Mouse (Mus musculus) embryo, embryonic 10 days (tissue): ENCODE measurements around the gene Myl12a.
A peak's percentile ranks its signal among the peaks of the same experiment; 100 is the strongest.

Source experiments
- DNase-seq: peaks from one replicate; pipeline ENCODE4 v3.0.0-alpha.2; 2015; ENCODE audit warnings: low spot score

Gene Myl12a

DNA sequence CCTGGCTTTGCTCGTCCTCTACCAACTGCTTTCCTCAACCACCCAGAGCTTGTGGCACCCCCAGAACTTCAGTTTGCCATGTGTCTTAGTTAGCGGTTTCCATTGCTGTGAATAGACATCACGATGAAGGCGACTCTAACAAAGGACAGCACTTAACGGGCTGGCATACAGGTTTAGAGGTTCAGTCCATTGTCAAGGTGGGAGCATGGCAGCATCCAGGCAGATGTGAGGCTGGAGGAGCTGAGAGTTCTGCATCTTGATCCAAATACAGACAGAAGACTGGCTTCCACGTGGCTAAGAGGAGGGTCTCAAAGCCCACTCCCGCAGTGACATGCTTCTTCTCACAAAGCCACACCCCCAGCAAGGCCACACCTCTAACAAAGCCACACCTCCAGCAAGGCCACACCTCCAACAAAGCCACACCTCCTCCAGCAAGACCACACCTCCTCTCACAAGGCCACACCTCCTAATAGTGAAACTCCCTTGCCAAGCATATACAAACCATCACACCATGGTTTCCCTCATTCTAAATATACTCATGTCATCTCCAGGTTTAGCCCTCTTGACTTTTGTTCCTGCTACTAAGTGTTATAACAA is 8.1 kb upstream of the Myl12a start:
- DNase-seq, result no peak

DNA sequence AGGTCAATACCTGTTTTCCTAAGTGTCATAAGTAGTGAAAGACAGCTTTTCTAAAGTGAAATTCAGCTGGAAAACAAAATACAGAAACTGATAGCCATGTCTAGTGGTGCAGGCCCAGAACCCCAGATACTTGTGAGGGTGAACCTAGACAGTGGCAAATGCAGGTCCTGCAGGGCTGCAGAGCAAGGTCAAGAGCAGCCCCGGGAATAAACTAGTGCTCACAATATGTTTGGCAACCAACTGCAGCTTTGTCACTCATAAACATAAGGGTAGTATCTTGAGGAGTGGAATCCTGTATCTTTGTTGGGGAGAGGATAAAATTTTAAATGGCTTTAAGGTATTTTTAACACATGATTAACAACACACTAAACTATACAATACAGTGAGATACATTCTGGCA is 7.1 kb upstream of the Myl12a start:
- no peak for DNase-seq

DNA sequence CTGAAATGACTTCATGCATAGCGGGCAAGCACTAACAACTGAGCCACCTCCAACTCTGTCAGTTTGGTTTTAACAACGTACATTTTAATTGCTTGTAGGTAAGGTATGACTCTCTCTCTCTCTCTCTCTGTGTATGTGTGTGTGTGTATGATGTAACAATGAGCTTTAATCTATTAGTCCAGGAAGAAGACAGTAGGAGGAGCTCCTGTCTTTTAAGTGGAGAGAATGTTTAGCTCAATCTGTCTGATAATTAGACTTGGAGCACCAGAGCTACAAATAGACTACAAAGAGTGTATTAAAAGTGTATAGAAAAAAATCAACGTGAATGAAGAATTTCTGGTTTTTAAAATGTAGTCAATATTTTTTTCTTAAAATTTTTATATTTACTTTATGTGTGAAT is 6.0 kb upstream of the Myl12a start:
- DNase-seq, result no peak

DNA sequence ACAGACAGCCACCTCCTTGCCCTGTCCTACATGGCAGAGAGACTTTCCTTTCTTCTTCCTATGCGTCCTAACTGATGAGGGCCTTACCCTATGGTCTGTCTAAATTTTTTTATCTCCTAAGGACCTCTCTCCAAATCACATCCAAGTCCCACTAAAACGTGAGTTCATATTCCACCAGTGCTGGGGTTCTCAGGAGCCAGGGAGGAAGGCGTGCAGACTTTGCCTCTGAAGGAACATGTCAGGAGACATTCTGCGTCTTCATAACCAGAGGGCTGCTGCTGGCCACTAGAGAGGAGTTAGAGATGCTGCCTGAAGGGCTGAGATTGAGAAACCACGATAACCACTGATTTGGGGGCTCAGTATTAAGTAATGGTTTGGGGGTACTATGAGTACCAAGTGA is 4.3 kb upstream of the Myl12a start:
- no peak for DNase-seq

DNA sequence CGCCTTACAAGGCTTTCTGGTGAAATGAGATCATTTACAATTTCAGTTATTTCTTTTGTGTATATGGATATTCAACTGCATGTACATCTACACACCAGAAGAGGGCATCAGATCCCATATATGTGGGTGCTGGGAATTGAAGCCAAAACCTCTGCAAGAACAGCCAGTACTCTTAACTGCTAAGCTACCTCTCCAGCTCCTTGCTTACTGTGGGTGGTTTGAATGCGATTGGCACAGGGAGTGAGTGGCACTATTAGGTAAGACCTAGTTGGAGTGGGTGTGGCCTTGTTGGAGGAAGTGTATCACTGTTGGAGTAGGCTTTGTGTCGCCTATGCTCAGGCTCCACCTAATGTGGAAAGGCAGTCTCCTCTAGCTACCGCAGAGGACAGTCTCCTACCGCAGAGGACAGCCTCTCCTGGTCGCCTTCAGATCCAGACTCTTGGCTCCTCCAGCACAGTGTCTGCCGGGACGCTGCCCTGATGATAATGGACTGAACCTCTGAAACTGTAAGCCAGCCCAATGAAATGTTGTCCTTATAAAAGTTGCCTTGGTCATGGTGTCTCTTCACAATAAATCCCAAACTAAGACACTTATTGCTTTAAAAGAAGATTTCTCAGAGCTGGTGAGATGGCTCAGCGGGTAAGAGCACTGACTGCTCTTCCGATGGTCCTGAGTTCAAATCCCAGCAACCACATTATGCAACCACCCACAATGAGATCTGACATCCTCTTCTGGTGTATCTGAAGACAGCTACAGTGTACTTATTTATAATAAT is 1.7 kb upstream of the Myl12a start:
- DNase-seq, result no peak

DNA sequence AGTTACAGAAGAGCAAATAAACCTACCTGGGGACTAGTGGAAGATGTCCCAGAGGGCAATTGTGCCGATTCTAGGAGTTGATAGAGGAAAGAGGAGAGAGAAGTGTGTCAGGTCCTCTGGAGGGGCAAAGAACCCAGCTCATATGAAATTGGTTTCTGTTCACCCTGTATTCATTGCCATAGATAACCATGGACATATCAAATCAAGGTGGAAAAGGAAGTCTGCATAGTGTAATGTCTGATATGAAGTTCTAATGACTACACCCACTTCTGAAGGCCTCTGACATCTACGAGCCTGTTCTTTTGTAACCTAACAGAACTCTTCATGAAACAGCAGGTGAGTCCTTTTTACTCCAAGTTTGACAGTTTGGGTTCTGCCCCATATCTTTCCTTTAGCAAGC is 1.0 kb upstream of the Myl12a start:
- DNase-seq, result no peak

DNA sequence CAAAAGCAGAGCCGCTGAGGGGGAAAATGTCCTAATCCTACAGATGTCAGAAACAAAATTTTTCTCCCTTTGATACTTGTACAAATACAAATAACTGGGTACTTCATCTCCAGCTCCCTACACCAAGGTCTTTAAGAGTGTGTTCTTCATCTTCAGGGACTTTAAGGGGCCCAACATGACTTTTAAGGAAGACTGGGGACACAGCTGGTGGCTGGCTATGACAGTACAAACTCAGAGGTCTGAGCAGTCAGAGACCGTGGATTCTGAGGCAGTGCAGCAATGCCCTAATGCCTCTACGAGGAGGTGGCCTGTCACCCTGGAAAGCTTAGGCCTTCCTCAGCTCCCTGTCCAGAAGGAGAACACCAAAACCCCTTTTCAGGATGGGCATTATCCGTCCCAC is 434 bp upstream of the Myl12a start:
- no peak for DNase-seq

DNA sequence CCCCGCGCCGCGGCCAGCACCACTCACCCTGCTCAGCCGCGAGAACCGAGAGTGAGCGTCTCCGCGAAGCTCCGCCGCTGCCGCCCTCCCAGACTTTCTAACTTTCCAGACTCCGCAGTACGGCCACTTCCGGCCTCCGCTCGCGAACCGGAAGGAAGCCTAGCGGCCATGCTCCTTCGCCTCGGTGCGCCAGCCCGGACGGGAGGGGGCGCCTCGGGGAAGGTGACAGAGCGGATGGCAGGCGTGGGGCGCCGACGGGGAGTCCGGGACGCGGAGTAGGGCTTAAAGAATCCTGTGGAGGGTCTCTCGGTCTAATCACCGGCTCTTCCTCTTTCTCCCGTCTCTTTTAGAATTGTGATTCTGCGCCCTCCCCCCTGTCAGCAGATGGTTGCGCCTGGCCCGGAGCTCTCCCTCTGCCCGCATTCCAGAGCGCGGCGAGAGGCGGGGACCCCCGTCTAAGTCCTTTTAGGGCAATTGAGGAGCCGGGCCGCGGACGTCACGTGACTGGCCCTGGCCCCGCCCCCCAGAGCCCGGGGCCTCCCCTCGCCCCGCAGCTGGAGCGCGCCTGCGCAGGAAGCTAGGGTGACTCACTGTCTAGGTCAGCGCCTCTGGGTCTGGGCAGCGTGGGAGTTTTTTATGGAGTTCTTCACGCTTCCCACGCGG is 466 bp downstream of the Myl12a start, which contains the start of gene Myom1:
Gene Myom1, plus strand, starts transcription at position 553 of the 663 bp plus-strand sequence.
- DNase-seq, result peak; percentile 95

DNA sequence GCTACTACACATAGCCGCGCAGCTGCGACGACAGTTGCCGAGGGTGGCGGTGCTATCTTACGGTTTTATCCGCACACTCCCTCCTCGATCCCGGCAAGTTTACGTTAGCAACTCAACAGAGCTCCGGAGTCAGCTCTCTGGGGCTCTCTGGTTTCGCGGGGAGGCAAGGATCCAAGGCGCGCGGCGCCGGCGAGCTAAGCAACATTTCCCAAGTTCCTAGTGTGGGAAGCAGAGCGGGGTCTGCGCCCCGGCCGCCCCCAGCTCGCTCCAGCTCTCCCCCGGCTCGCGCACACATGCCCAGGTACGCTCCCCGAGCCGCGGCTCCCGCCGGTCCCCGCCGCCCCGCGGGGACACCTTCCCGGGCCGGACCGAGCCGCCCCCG is 988 bp downstream of the Myl12a start:
- DNase-seq, result peak; percentile 64

DNA sequence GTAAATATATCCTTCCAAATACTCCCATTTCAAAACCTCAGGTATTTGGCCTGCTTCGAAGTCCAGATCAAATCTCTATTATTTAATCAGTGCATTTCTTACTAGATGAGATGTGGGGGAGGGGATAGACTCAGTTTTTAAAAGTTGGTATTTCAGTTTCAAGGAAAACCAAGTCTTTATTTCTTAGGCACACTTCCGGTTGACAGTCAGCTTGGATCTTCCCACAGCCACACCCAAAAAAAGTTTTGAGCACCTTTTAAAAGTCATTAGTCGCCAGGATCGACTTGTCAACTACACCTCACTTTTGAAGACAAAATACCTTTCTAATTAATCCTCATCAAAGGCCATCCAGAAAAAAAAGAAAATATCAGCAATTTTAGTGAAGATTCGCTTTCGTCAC is 1.6 kb downstream of the Myl12a start:
- DNase-seq, result no peak

DNA sequence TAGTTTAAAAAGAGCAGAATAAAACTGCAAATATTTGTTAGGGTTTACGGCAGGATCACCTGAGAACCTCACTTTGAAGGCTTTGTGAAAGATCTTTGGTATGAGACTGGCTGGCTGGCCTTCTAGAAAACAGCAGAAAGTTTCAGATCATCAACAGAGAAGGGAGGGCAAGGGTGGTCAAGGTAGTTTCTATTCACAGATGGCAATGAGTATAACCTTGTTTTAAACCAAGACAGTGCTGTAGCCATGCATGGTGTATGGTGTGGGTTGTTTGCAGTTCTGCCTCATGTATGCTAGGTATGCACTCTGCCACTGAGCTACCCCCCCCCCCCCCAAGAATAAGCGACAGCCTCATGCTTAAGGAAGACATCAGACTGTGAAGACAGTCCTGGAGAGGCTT is 2.4 kb downstream of the Myl12a start:
- DNase-seq, result no peak

DNA sequence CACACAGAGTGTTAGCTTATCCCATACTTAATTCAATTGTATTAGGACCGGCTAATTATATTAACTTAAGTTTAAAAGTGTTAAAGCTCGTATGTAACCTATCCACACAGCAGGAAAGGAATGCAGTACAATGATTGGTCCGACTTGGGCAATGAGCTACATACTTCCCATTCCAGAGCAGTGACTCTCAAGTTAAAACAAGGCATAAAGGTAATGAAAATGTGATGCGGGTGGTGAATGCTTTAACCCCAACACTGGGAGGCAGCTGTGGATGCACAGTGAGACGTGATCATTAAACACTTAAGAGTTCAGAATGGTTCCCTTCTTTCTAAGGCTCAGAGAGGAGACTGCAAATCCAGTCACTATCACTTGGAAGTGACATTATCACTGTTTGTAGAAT is 3.5 kb downstream of the Myl12a start:
- DNase-seq, result no peak

DNA sequence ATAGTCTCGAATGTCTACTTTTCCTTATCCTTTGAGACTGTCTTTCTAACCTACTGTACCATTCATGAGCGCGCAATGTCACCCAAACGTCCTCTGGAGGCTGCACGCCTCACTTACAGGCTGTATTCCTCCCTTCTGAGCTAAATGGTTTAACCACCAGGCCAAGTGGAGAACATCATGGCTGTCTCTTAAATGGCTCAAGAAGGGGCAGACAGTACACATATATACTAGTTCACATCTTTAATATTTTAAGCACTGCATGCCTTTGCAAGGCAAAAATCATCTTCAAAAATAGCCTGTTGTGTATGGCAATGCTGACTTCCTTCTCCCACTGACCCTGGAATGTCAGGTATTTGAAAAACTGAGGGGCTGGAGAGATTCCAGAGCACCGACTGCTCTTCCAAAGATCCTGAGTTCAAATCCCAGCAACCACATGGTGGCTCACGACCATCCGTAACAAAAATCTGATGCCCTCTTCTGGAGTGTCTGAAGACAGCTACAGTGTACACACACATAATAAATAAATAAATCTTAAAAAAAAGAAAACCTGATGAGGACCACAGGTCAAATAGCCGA is 4.2 kb downstream of the Myl12a start:
- no peak for DNase-seq

DNA sequence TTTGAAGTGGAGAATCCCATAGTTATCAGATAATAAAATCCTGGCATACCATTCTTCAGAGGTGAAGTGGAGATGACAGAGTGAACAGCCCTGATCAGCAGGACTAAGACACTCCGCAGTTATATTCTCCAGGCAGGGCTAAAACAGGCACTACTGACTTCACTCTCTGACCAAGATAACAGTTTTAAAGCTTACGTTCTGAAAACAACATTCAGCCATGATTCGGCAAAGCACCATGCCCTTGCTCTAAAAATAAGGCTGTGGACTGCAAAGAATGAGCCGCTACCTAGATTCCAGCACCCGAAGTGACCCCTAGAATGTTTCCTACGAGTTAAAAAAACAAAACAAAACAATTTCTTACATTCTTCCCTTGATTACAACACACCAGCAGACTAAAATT is 4.8 kb downstream of the Myl12a start:
- DNase-seq, result no peak

DNA sequence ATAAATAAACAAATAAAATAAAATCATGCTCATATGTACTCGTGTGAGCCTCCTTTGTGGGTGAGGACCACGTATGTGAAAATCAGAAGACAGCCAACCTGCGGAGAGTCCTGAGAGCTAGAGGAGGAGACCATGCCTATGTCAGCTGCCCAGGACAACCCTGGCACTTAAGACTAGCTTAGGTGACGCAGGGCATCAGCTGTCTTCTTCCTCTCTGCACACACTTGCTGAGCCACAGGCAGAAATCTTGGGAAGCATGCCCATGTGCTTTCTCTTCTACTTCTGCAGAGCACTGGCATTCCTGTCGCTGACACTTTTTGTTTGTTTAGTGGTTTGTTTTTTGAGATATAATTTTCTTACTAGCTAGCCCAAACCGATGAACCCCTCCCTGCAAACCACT is 7.1 kb downstream of the Myl12a start:
- DNase-seq, result no peak

DNA sequence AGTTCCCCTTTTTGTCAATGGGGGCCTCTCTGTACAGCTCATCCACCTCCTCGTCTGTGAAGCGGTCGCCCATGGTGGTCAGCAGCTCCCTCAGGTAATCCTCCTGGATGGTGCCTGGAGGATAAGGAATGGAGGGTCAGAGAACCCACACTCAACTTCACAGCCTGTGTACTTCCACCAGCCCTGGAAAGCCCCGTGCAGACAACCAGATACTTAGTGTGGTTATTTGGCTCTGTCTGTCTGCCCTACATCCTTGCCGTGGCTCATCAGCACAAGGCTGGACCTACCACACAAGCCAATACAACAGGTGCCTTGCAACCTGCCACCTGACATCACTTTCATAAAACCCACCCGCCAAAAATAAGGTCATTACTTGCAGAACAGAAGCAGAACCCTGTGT is 8.0 kb downstream of the Myl12a start:
- no peak for DNase-seq

DNA sequence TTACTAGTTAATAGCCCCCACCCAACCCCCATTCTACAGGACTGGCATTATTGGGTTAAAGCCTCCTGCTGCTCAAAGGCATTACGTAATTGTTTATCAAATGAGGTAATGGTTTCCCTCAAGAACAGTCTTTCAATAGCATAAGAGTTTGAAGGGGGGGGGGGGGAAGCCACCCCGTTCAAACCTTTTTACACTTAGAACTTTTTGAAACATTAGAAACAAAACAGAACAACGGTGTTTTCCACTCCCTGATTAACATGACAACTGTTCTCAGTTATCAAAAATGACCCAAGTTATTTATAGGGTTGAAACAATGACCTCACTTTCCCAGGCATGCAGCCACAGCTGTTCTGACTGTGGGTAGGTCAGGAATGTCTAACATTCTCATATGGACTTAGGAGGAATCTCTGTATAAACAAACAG is 9.3 kb downstream of the Myl12a start:
- no peak for DNase-seq

DNA sequence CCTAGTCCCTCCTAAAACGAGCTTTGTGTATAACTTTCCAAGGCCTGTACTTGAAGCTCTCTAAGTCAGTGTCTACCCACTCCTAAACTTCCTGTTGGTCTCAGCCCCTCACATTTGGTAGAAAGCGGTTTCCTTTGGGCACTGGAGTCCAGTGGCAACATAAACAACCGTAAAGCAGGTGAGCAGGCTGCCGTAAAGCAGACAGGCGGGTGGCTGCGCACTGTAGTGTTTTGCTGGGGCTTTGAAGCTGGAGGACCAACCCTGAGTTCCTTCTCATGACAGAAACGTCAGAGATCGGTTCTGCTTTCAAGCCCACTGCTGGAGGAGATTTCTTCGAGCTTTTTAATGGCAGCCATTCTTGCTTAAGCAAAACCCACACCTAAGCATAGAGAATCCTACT is 10.0 kb downstream of the Myl12a start:
- DNase-seq, result no peak

DNA sequence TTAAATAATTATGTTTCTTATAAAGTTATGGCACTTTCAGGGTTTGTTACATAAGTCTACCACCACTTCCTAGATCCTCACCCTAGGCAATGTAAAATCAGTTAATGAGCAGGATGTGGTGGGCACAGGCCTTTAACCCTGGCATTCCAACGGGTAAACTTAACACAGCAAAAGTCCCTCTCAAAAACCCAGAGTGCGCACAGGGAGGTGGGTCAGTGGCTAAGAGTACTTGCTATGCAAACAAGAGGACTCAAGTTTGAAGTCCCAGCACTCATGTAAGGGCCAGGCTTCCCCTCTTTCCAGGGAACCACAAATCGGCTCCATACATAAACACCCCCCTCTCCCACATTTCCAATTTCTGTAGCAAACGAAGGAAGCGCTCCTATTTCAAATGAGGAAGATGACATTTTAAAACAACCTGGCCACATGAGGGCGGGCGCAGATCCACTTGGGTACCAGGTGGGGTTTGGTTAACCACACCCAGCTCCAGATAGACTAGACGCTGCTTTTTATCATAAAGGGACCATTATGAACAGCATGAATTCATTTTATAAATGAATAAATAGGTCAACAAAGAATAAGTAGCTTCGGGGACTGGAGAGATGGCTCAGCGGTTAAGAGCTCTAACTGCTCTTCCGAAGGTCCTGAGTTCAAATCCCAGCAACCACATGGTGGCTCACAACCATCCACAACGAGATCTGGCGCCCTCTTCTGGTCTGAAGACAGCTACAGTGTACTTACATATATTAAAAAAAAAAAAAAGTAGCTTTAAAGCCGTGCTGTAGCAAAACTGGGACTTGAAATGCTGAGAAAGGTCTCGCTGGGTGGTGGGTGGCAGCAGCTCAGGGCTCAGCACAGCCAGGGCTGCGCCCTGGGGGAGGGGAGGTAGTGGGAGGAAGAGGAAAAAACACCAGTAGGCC is 10.7 kb downstream of the Myl12a start:
- DNase-seq, result peak; percentile 67

DNA sequence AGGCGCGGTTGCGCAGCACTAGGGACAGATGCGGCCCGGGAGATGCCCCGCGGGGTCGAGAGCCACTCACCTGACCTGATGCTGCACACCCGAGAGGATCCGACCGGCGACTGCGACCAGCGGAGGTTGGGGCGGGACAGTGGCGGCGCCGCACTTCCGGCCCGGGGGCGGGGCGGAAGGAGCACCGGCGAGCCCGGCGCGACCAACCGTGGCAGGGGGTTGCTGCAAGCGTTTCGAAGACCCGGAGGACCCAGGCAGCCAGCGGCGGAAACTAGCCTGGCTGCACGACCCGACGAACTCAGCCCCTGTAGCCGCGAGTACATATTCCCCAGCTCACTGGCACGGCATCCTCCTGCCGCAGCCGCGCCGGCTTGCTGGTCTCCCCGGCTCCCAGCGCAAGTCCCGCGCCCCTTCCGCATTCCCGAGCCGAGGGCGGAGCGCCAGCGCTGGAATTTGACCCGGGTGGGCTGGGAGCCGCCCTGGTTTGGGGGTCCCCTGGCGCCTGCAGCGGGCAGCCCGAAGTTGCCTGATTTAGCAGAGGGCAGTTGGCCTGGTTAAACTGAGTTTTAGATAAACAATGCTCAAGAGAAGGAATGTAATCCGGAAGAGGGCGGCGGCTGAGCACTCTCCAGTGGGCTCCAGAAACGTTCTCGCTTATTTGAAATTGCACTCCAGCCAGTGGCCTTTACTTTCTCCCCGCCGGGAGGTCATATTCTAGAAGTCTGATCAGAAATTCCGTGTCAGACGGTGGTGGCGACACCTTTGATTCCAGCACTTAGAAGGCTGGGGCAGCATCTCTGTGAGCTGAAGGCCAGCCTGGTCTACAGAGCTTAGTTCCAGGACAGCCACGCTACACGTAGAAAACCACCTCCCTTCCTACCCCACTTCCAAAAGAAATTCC is 12.0 kb downstream of the Myl12a start:
- DNase-seq, result peak; percentile 85

DNA sequence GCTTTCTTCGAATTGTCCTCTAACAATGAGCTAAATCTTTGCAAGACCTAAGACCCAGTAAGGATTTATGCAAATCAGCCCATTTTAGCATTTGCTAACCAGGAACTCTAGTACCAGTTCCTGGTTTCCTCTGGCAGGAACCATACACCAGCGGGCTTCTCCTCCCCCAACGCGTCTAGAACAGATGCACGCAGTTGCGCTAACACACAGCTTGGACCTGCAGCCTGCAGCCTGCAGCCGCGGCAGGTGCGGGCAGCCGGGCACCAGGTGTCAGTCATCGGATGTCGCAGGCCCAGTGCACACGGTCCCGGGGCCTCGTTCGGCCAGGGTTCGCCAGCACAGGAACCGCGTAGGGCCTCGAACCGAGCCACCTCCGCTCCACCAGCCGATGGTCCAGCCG is 12.7 kb downstream of the Myl12a start:
- peak; percentile 47 for DNase-seq
